Mouse (Mus musculus): ENCODE data around the gene Reps1. TPM values are rescaled to one million over a fixed set of nuclear protein-coding genes. Genes with fewer than 3 reads are reported as not detected.

Reps1 gene
- total RNA-seq, 2 experiments from 2014 or later = 29.3 to 32.8 TPM

DNA sequence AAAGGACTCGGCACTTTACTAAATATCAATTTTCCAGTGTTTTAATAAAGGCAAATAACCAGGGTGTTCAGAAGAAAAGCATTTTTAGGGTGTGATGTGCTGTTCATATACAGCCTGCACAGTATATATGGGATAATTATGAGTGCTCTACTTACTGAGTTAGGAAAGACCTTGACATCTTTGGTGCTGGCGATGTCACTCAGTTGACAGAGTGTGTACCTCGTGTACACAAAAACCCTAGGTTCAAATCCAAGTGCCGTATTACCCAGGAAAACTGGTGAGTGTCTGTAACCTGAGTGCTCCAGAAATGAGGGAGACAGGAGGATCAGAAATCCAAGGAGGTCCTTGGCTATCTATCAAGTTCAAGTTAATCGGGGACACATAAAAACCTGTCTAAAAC, 84.0 kb downstream of the Reps1 start:
- no peak for DNase-seq

- peak; percentile 74 to 78 for DNase-seq
Observed at GRCm38 (mm10) chr10:18141389-18141788, 85.7 kb downstream of the Reps1 start.

DNA sequence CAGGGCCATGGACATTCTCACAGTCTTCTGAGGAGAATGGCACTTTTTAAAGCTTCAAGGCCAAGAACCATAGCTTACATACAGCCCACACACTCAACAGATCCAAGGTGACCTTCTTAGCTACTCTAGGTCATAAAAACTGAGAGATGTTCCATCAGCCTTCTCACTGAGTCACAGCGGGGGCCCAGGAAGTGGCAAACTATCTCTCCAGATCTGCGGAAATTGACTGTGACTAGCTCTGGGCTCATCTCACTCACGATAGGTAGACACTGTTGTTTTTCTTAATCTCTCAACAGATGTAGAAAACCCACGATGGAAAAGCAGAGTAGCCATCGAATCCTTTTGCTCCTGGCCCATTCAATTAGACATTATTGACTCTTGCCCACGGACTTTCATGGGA, 86.6 kb downstream of the Reps1 start:
- DNase-seq = no peak

- DNase-seq = no peak
Observed at GRCm38 (mm10) chr10:18147224-18147623, 91.6 kb downstream of the Reps1 start.

DNA sequence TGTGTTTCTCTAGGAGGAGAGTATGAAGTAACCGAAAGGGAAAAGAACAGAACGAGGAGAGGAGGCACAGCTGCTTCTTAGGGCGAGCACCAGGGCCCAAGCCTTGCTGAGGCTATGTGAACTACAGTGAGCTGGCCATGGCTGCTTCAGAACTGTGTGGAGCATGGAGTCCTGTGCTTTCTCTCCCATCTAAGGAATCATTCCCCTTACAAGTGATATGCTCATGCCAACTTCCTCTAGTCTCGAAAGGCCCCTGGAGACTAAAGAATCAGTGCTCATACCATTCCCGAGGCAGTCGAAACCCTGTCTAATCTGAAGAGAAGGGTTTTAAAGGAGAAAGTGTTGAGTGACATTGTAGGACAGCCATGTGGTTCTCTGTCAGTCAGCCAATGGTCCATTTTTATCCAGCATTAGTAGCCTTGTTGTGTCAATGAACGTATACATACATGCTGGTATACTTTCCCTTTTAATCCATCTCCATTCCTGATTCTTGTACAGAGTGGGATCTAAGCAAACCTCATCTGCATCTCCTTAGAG, 106.8 kb downstream of the Reps1 start:
- DNase-seq = peak in 1 of 2 experiments; percentile 6

Other genes starting within 250 kb of the Reps1 start
- gene Heca, start 107.8 kb upstream of the Reps1 start, total RNA-seq (2021) = 10 to 100 TPM; 33.8 to 33.9 TPM
- gene Abracl, start 32.6 kb upstream of the Reps1 start, total RNA-seq (2021) = 10 to 100 TPM; 27.6 to 37.5 TPM
- gene Ect2l, start 155.0 kb downstream of the Reps1 start, total RNA-seq (2021) = under 1 TPM in 1 of 2 experiments, not detected in 1; 0.26 TPM
- 10 to 100 TPM; 15.2 to 15.5 TPM for gene Ccdc28a, start 179.1 kb downstream of the Reps1 start, total RNA-seq (2021)

All from heart, adult 18-20 months (tissue).